ENCODE assay signal across 9 mouse cellular contexts in the genomic region with DNA sequence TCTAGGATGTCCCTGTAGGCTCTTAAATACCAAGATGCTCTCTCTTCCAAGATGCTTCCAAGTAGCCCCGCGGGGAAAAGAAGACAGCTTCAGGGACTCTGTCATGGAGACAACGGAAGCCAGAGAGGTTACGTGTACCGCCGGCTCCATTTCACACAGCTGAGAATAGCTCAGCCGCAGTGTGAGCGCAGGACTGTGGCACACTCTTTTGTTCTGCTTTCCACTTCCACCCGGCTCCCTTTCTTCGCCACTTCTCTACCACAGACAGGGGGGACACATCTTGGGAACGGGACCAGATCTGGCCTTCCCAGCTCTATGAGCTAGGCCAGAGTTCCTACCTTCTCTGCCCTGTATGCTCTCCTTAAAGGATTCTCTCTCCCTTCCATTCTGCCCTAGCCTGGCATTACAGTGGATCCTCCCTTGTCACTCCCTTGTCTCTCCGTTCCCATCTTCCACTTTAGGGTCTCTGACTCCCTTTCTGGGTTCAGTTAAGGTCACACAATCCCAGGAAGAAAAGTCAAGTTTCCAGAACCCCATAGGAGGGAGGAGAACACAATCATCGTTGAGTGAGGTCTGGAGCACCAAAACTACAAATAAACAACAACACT. TPM values are rescaled to one million over a fixed set of nuclear protein-coding genes. Genes with fewer than 3 reads are reported as not detected.
A peak's percentile ranks its signal among the peaks of the same experiment; 100 is the strongest.
DNase-seq lines count a peak whose midpoint lies in the region; ATAC-seq and TF ChIP-seq lines count a peak whose summit lies in the region.
"Had no signal": no experiment of that assay in that cellular context is flagged by ENCODE, and none has a peak within 500 bp of the region (broad histone marks: within the 10 kb centered on the region; RNA-seq: fewer than 3 reads in every experiment).

No protein-coding gene starts in this region.

- no peak for TF ChIP-seq POLR2A in limb, embryonic 14.5 days (IDR thresholded peaks at IDR 0.05; ENCODE audit: borderline replicate concordance, extremely low read depth, insufficient read depth, insufficient read length)

- no peak for DNase-seq in neural tube, embryonic 11.5 days (ENCODE audit: low spot score)
- no peak for DNase-seq in neural tube, embryonic 10.5 days (ENCODE audit: extremely low spot score, low spot score)
- DNase-seq in limb, embryonic 14.5 days (ENCODE audit: low spot score), result no peak
- DNase-seq in thymus, postnatal 10 days (ENCODE audit: low spot score in 2 of 2), result peak; percentile 64
- no peak for DNase-seq in layer of hippocampus, postnatal 36 days
- DNase-seq in c-Kit-positive CD71-positive TER-119-positive erythroid progenitor cells, embryonic 14.5 days (ENCODE audit: low spot score), result no peak
- DNase-seq in ovary, adult 18-20 months (ENCODE audit: low spot score), result no peak

- 69% methylated on average over 13 of the region's 13 CpGs for WGBS in neural tube, embryonic 11.5 days
- WGBS in forebrain, embryonic 15.5 days, result 52% methylated on average over 13 of the region's 13 CpGs
- 76% methylated on average over 13 of the region's 13 CpGs for WGBS in limb, embryonic 14.5 days

- no peaks in the 10 kb centered on the region for H3K36me3 ChIP-seq in neural tube, embryonic 11.5 days (ENCODE audit: control insufficient read depth, insufficient read depth, low read length)
- no peaks in the 10 kb centered on the region for H3K36me3 ChIP-seq in forebrain, embryonic 15.5 days
- H3K36me3 ChIP-seq in limb, embryonic 14.5 days (ENCODE audit: control insufficient read depth, insufficient read depth, low read length), result no peaks in the 10 kb centered on the region

- H3K4me1 ChIP-seq in neural tube, embryonic 11.5 days (ENCODE audit: control insufficient read depth, insufficient read depth, low read length), result no peaks in the 10 kb centered on the region
- H3K4me1 ChIP-seq in forebrain, embryonic 15.5 days, result peaks cover 18% of the 10 kb centered on the region
- peaks cover 3% of the 10 kb centered on the region for H3K4me1 ChIP-seq in limb, embryonic 14.5 days (ENCODE audit: control insufficient read depth, insufficient read depth, low read length)

- H3K27me3 ChIP-seq in neural tube, embryonic 11.5 days (ENCODE audit: control insufficient read depth, insufficient read depth, low read length), result no peaks in the 10 kb centered on the region
- no peaks in the 10 kb centered on the region for H3K27me3 ChIP-seq in forebrain, embryonic 15.5 days
- no peaks in the 10 kb centered on the region for H3K27me3 ChIP-seq in limb, embryonic 14.5 days (ENCODE audit: control insufficient read depth, insufficient read depth, low read length)

- ATAC-seq in neural tube, embryonic 11.5 days (ENCODE audit: insufficient read depth, low FRiP score, low TSS enrichment), result no peak
- ATAC-seq in forebrain, embryonic 15.5 days (replicated peaks), result peak; percentile 75
- ATAC-seq in limb, embryonic 14.5 days (ENCODE audit: low FRiP score, low read depth), result peak; percentile 3; the same call in 1 of the 2 replicates

- no peak overlapping the region for H3K4me2 ChIP-seq in neural tube, embryonic 11.5 days (ENCODE audit: low read depth)
- 0 out of 2 replicates have a peak overlapping the region, but pooled peaks have one; percentile 9 for H3K4me2 ChIP-seq in forebrain, embryonic 15.5 days (replicated peaks)
- H3K4me2 ChIP-seq in limb, embryonic 14.5 days (replicated peaks; ENCODE audit: low read depth, low read length, severe bottlenecking), result no peak overlapping the region

- H3K4me3 ChIP-seq in neural tube, embryonic 11.5 days (ENCODE audit: low read depth, low read length), result no peak overlapping the region
- no peak overlapping the region for H3K4me3 ChIP-seq in forebrain, embryonic 15.5 days
- H3K4me3 ChIP-seq in limb, embryonic 14.5 days (replicated peaks; ENCODE audit: low read length), result no peak overlapping the region
- H3K4me3 ChIP-seq: erythroblast, embryonic 14.5 days had no signal

- no peaks in the 10 kb centered on the region for H3K9me3 ChIP-seq in neural tube, embryonic 11.5 days (ENCODE audit: control insufficient read depth, low read length)
- no peaks in the 10 kb centered on the region for H3K9me3 ChIP-seq in forebrain, embryonic 15.5 days
- no peaks in the 10 kb centered on the region for H3K9me3 ChIP-seq in limb, embryonic 14.5 days (ENCODE audit: control insufficient read depth, low read length)

- peak overlapping the region; percentile 47 for H3K9ac ChIP-seq in neural tube, embryonic 11.5 days (ENCODE audit: low read length)
- H3K9ac ChIP-seq in forebrain, embryonic 15.5 days (replicated peaks), result 0 out of 2 replicates have a peak overlapping the region, but pooled peaks have one; percentile 2
- H3K9ac ChIP-seq in limb, embryonic 14.5 days (ENCODE audit: low read depth, low read length, severe bottlenecking), result 0 out of 2 replicates have a peak overlapping the region, but pooled peaks have one; percentile 21

- peak overlapping the region; percentile 49; the same call in 1 of the 2 replicates for H3K27ac ChIP-seq in neural tube, embryonic 11.5 days (ENCODE audit: low read depth, low read length)
- peak overlapping the region; percentile 71 for H3K27ac ChIP-seq in forebrain, embryonic 15.5 days (replicated peaks)
- H3K27ac ChIP-seq in limb, embryonic 14.5 days (replicated peaks; ENCODE audit: low read depth, low read length), result no peak overlapping the region; the same call in 1 of the 2 replicates

RNA-seq across cellular contexts. Expression of gene Slc34a1, which starts 7.9 kb away (rescaled TPM):
- 0.13 TPM in 1 of 2 replicates, not detected in the other for polyA plus RNA-seq in neural tube, embryonic 11.5 days (2014; fragmentation: Nextera tagmentation; extraction: Ambion mirVana)
- polyA plus RNA-seq in forebrain, embryonic 15.5 days (2015; fragmentation: Nextera tagmentation; extraction: Ambion mirVana), result not detected in 2 replicates
- not detected in 2 replicates for polyA plus RNA-seq in limb, embryonic 14.5 days (2012; rRNA removed)
- not detected in 2 replicates for polyA plus RNA-seq in limb, embryonic 14.5 days (2014; fragmentation: Nextera tagmentation; extraction: Ambion mirVana)
- total RNA-seq in layer of hippocampus, postnatal 36 days (2021), result not detected
- polyA plus RNA-seq: erythroblast, embryonic 14.5 days had no signal

RNA-seq across cellular contexts. Expression of gene Pfn3, which starts 9.1 kb away (rescaled TPM):
- not detected in 2 replicates for polyA plus RNA-seq in neural tube, embryonic 11.5 days (2014; fragmentation: Nextera tagmentation; extraction: Ambion mirVana)
- polyA plus RNA-seq in forebrain, embryonic 15.5 days (2015; fragmentation: Nextera tagmentation; extraction: Ambion mirVana), result 0.63 TPM in 1 of 2 replicates, not detected in the other
- 0.52 TPM in 1 of 2 replicates, not detected in the other for polyA plus RNA-seq in limb, embryonic 14.5 days (2012; rRNA removed)
- polyA plus RNA-seq in limb, embryonic 14.5 days (2014; fragmentation: Nextera tagmentation; extraction: Ambion mirVana), result not detected in 2 replicates
- not detected for total RNA-seq in layer of hippocampus, postnatal 36 days (2021)
- polyA plus RNA-seq: erythroblast, embryonic 14.5 days had no signal

RNA-seq across cellular contexts. Expression of gene F12, which starts 20.7 kb away (rescaled TPM):
- polyA plus RNA-seq in neural tube, embryonic 11.5 days (2014; fragmentation: Nextera tagmentation; extraction: Ambion mirVana), result not detected in 2 replicates
- polyA plus RNA-seq in forebrain, embryonic 15.5 days (2015; fragmentation: Nextera tagmentation; extraction: Ambion mirVana), result 0.09 TPM in 1 of 2 replicates, not detected in the other
- polyA plus RNA-seq in limb, embryonic 14.5 days (2012; rRNA removed), result 0.09 and 0.11 TPM in 2 replicates
- not detected in 2 replicates for polyA plus RNA-seq in limb, embryonic 14.5 days (2014; fragmentation: Nextera tagmentation; extraction: Ambion mirVana)
- total RNA-seq in layer of hippocampus, postnatal 36 days (2021), result under 1 TPM; 0.32 to 0.71 TPM

RNA-seq across cellular contexts. Expression of gene Rgs14, which starts 36.4 kb away (rescaled TPM):
- 0.59 and 0.97 TPM in 2 replicates for polyA plus RNA-seq in neural tube, embryonic 11.5 days (2014; fragmentation: Nextera tagmentation; extraction: Ambion mirVana)
- 0.37 and 0.81 TPM in 2 replicates for polyA plus RNA-seq in forebrain, embryonic 15.5 days (2015; fragmentation: Nextera tagmentation; extraction: Ambion mirVana)
- polyA plus RNA-seq in limb, embryonic 14.5 days (2012; rRNA removed), result 1.8 and 1.9 TPM in 2 replicates
- polyA plus RNA-seq in limb, embryonic 14.5 days (2014; fragmentation: Nextera tagmentation; extraction: Ambion mirVana), result 1.3 and 2.4 TPM in 2 replicates
- total RNA-seq in layer of hippocampus, postnatal 36 days (2021), result 100 to 1,000 TPM in 1 of 2 experiments, 10 to 100 TPM in 1; 95.2 to 110 TPM
- polyA plus RNA-seq: erythroblast, embryonic 14.5 days had no signal

RNA-seq across cellular contexts. Expression of gene Grk6, which starts 39.0 kb away (rescaled TPM):
- 58.1 and 59.6 TPM in 2 replicates for polyA plus RNA-seq in neural tube, embryonic 11.5 days (2014; fragmentation: Nextera tagmentation; extraction: Ambion mirVana)
- polyA plus RNA-seq in forebrain, embryonic 15.5 days (2015; fragmentation: Nextera tagmentation; extraction: Ambion mirVana), result 46.1 and 47.6 TPM in 2 replicates
- 81.4 and 92.8 TPM in 2 replicates for polyA plus RNA-seq in limb, embryonic 14.5 days (2012; rRNA removed)
- 51.7 and 57.5 TPM in 2 replicates for polyA plus RNA-seq in limb, embryonic 14.5 days (2014; fragmentation: Nextera tagmentation; extraction: Ambion mirVana)
- 10 to 100 TPM; 67.7 to 71.1 TPM for total RNA-seq in layer of hippocampus, postnatal 36 days (2021)

Comparison
In these comparisons a context has a peak if more than half of its experiments do, and no peak if none do; other contexts are left out.
1. DNase-seq: peak in thymus, postnatal 10 days (2 of 2); none in neural tube, embryonic 11.5 days (single experiment), neural tube, embryonic 10.5 days (single experiment), limb, embryonic 14.5 days (single experiment), layer of hippocampus, postnatal 36 days (0 of 2), c-Kit-positive CD71-positive TER-119-positive erythroid progenitor cells, embryonic 14.5 days (single experiment) and ovary, adult 18-20 months (single experiment).
2. Peak in every context shown above with its lines, with median percentiles within 50 percentile points of each other: H3K9ac ChIP-seq.